Mouse (Mus musculus): Measurements from ENCODE around the gene Nfix.

Gene Nfix

GRCm38 (mm10) chr8:84760901-84761300 lies 39.2 kb downstream of the Nfix start:
- DNase-seq = no peak

- no peak for DNase-seq
Measured at GRCm38 (mm10) chr8:84760405-84760805, 39.7 kb downstream of the Nfix start.

- DNase-seq = no peak
Measured at GRCm38 (mm10) chr8:84759718-84760117, 40.4 kb downstream of the Nfix start.

GRCm38 (mm10) chr8:84759126-84759525 lies 41.0 kb downstream of the Nfix start:
- DNase-seq = no peak

GRCm38 (mm10) chr8:84758308-84758707 lies 41.8 kb downstream of the Nfix start:
- DNase-seq = no peak

- no peak for DNase-seq
Measured at GRCm38 (mm10) chr8:84757501-84757900, 42.6 kb downstream of the Nfix start.

- DNase-seq = no peak
Measured at GRCm38 (mm10) chr8:84752734-84753582, 47.2 kb downstream of the Nfix start.

- no peak for DNase-seq
Measured at GRCm38 (mm10) chr8:84749519-84749918, 50.6 kb downstream of the Nfix start.

- peak; percentile 95 for DNase-seq
Measured at GRCm38 (mm10) chr8:84745032-84745925, 54.9 kb downstream of the Nfix start.

GRCm38 (mm10) chr8:84743517-84744420 lies 56.4 kb downstream of the Nfix start:
- peak; percentile 98 for DNase-seq

GRCm38 (mm10) chr8:84743054-84743415 lies 57.1 kb downstream of the Nfix start:
- no peak for DNase-seq

GRCm38 (mm10) chr8:84742171-84743053 lies 57.7 kb downstream of the Nfix start:
- DNase-seq = peak; percentile 98

GRCm38 (mm10) chr8:84740895-84741843 lies 59.0 kb downstream of the Nfix start:
- DNase-seq = peak; percentile 93

- DNase-seq = peak; percentile 93
Measured at GRCm38 (mm10) chr8:84739401-84739742, 60.8 kb downstream of the Nfix start.

- DNase-seq = peak; percentile 92
Measured at GRCm38 (mm10) chr8:84738715-84739400, 61.3 kb downstream of the Nfix start.

- DNase-seq = peak; percentile 96
Measured at GRCm38 (mm10) chr8:84738266-84738665, 61.9 kb downstream of the Nfix start.

- peak; percentile 99 for DNase-seq
Measured at GRCm38 (mm10) chr8:84737608-84738007, 62.5 kb downstream of the Nfix start.

GRCm38 (mm10) chr8:84736521-84736920 lies 63.6 kb downstream of the Nfix start:
- DNase-seq = no peak

GRCm38 (mm10) chr8:84735597-84735996 lies 64.5 kb downstream of the Nfix start:
- peak; percentile 97 for DNase-seq

GRCm38 (mm10) chr8:84734680-84735079 lies 65.5 kb downstream of the Nfix start:
- no peak for DNase-seq

Measured in heart, adult 11 months (tissue).